Mouse (Mus musculus) spleen, adult 2 months (tissue): ENCODE data around the gene Ajuba. TPM values are rescaled to one million over a fixed set of nuclear protein-coding genes. Genes with fewer than 3 reads are reported as not detected.

ENCODE experiments used
- DNase-seq, 2 experiments: peaks; one replicate each; pipeline versions ENCODE4 v3.0.0 to v3.0.0-alpha.2; 2012 to 2021; ENCODE audit warnings: low spot score in 2 of 2, low read depth in 1 of 2
- H3K27ac ChIP-seq: fragments of 200-500 bp; 2 replicates; pipeline ENCODE4 v1.5.1; 2012; ENCODE audit warnings: low read length, inconsistent platforms; ENCODE audit not compliant: insufficient read depth
- H3K27me3 ChIP-seq: fragments of 200-500 bp; 2 replicates; pipeline ENCODE4 v1.6.1; 2012; ENCODE audit warnings: mild to moderate bottlenecking, moderate library complexity, low read length, inconsistent platforms; ENCODE audit not compliant: control insufficient read depth, insufficient read depth
- H3K36me3 ChIP-seq: fragments of 200-500 bp; 2 replicates; pipeline ENCODE4 v1.6.1; 2012; ENCODE audit warnings: mild to moderate bottlenecking, low read length, inconsistent platforms; ENCODE audit not compliant: control insufficient read depth, insufficient read depth
- H3K4me1 ChIP-seq: fragments of 200-500 bp; 2 replicates; pipeline ENCODE4 v1.6.1; 2011; ENCODE audit warnings: inconsistent platforms; ENCODE audit not compliant: control insufficient read depth, insufficient read depth, insufficient read length
- H3K4me3 ChIP-seq: fragments of 200-500 bp; 2 replicates; pipeline ENCODE4 v1.5.1; 2011; ENCODE audit warnings: mild to moderate bottlenecking, inconsistent platforms; ENCODE audit not compliant: insufficient read depth, insufficient read length; ENCODE audit errors: extremely low read depth
- CTCF ChIP-seq: fragments of 200-500 bp; IDR thresholded peaks from 2 replicates; pipeline ENCODE4 v1.5.1; 2011; ENCODE audit warnings: mild to moderate bottlenecking, inconsistent platforms; ENCODE audit not compliant: insufficient read depth, insufficient read length, insufficient replicate concordance; ENCODE audit errors: extremely low read depth
- POLR2A ChIP-seq: fragments of 200-500 bp; IDR thresholded peaks from 2 replicates; pipeline ENCODE4 v1.6.1; 2011; ENCODE audit warnings: low read depth, low read length, inconsistent platforms
- WGBS: fragments of 180-500 bp; shearing (Covaris S2); methylation state at CpG from one replicate; pipeline ENCODE4 v1.1.7; 2018; 5-methylcytosine and 5-hydroxymethylcytosine counted together
- polyA plus RNA-seq: library from polyadenylated mRNA; depleted of rRNA; stranded (reverse); fragments of >200 nt; gene quantifications from 2 replicates; pipeline ENCODE4 v1.2.3, GENCODE M21; 2012

The Ajuba gene
- polyA plus RNA-seq, 1 experiment = 3.0 TPM

DNA sequence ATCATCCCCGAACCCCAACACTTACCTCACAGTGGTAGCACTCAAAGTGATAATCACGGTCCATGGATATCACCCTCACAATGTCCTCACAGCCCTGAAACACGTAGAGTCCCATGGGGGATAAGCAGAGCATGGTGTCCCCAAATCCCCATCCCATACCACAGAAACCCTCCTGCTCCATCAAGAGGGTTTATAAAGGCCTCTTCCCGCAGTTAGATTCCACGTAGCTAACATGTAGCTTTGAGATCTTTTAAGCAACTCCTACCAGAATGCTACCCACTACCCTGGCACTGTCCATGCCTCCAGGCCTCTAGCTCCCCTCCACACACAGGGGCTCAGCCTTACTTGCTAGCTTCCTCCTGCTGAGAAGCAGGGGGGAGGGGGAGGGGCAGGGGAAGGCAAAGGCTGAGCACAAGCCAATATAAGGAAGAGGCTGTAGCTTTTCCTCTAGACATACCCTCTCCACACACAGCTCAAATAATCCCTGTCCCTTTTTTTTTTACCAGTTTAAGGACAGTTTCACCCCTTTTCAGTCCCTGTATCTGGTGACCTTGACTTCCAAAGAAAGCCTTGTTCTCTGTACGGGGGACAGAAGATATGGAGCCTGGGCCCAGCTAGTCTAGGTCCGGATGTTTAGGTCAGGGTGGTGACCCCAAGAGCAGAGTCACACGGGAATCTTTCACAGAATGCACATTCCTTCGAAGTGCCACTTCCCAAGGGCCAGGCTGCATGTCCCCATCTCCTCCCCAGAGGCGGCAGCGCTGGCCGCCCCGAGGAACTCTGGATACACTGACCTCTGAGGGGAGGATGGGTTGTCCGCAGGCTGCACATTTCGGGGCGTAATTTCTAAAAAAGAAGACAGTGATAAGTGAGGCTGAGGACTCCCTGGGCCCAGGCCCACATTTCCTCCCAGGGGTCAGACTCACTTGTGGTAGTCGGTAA, 7.6 kb downstream of the Ajuba start:
- TF ChIP-seq CTCF (no peak), POLR2A (no peak)
- H3K4me3 ChIP-seq = no peak overlapping the region
- H3K27ac ChIP-seq = no peak overlapping the region
- WGBS = 82% methylated on average over 17 of the region's 17 CpGs
- no peaks in the 10 kb centered on the region for H3K27me3 ChIP-seq
- no peaks in the 10 kb centered on the region for H3K36me3 ChIP-seq
- no peaks in the 10 kb centered on the region for H3K4me1 ChIP-seq
- DNase-seq = no peak

DNA sequence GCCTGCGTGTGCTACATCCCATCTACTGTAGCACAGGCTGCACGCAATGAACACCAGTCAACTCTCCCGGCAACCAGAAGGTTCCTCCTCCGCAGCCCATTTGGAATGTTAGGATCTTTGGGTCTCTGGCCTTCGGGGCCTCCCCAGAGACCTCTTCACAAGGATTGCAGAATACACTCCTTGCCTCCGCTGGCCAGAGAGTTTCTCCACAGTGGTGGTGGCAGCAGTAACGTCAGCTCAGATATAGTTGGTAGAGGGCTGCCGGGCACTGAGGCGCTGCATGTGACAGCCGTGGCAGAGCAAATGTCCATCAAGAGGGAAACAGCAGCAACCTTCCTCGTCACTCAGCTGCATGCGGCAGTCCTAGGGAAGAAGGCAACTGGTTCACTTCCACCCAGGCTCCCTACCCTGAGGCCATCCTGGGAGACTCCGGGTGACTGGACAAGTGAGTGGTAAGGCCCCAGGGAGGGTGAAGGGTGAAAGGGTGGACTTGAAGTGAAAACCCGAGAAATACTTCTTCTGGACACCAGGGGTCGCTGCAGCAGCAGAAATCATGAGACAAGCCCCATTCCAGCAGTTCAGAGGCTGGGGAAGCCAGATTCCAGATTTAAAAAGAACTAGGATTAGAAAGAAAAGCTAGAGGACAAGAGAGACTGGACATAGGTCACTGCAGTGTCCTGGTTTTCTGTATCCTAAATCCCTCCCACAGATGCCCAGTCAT, 8.5 kb downstream of the Ajuba start:
- Histone ChIP-seq H3K27me3 (no peaks in the 10 kb centered on the region), H3K36me3 (no peaks in the 10 kb centered on the region), H3K4me1 (no peaks in the 10 kb centered on the region), H3K27ac (no peak overlapping the region), H3K4me3 (no peak overlapping the region)
- WGBS = 70% methylated on average over 15 of the region's 15 CpGs
- DNase-seq = peak; percentile 45 to 57
- TF ChIP-seq CTCF (peak; percentile 61; the same call in 1 of the 2 replicates), POLR2A (no peak)

DNA sequence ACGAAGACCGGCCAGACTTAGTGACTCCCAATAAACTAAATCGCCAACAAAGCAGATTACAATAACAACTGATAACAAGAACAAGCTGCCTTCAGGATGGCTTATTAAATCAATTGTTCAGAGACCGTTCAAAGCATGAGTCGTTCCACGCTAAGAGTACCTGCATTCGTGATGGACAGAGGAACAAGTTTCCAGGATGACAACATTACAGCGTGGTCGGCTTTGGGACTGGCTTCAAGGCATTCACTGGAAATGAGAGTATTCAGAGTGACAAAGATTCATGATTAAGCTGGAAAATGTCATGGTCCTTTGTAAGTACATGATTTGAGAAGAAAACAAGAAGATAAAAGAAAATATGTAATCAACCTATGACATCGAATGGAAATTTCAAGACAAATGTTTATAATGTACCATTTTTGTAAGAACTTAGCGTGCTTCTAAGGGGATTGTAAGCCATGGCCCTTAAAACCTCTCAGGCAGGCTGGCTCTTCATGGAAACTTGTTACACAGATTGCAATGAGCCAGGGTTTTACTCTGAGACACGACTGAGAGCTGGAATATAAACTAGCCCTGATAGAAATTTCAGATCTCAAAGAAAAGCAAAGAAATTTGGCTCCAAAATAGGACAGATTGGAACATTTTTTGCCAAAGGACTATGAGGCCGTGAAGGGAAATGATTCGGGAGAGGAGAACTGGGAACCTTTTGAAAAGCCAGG, 16.7 kb downstream of the Ajuba start:
- DNase-seq = no peak
- 90% methylated on average over 14 of the region's 14 CpGs for WGBS
- H3K4me1 ChIP-seq = no peaks in the 10 kb centered on the region
- no peaks in the 10 kb centered on the region for H3K36me3 ChIP-seq
- no peak overlapping the region for H3K27ac ChIP-seq
- H3K27me3 ChIP-seq = no peaks in the 10 kb centered on the region
- H3K4me3 ChIP-seq = no peak overlapping the region
- no peak for TF ChIP-seq CTCF
- no peak for TF ChIP-seq POLR2A

DNA sequence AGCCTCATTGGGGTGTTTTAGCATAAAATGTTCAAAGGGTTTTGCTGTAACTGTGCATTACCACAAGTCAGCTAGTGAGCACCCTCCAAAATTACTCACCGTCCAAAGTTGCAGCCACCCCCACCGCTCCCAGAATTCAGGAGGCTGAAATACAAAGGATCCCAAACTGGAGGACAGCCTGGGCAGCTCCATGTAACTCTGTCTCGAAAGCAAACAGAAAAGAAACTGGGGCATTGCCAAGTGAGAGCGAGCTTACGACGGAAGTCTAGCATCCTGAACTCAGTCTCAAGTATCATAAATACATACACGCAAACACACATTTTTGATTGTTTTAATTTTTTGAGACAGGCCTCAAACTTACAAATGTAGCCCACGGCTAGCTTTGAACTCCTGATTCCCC, 20.0 kb downstream of the Ajuba start:
- no peak for DNase-seq
- TF ChIP-seq CTCF (no peak), POLR2A (no peak)
- no peaks in the 10 kb centered on the region for H3K27me3 ChIP-seq
- H3K4me1 ChIP-seq = peaks cover 3% of the 10 kb centered on the region
- 91% methylated on average over 8 of the region's 8 CpGs for WGBS
- no peaks in the 10 kb centered on the region for H3K36me3 ChIP-seq
- no peak overlapping the region for H3K4me3 ChIP-seq
- no peak overlapping the region for H3K27ac ChIP-seq

DNA sequence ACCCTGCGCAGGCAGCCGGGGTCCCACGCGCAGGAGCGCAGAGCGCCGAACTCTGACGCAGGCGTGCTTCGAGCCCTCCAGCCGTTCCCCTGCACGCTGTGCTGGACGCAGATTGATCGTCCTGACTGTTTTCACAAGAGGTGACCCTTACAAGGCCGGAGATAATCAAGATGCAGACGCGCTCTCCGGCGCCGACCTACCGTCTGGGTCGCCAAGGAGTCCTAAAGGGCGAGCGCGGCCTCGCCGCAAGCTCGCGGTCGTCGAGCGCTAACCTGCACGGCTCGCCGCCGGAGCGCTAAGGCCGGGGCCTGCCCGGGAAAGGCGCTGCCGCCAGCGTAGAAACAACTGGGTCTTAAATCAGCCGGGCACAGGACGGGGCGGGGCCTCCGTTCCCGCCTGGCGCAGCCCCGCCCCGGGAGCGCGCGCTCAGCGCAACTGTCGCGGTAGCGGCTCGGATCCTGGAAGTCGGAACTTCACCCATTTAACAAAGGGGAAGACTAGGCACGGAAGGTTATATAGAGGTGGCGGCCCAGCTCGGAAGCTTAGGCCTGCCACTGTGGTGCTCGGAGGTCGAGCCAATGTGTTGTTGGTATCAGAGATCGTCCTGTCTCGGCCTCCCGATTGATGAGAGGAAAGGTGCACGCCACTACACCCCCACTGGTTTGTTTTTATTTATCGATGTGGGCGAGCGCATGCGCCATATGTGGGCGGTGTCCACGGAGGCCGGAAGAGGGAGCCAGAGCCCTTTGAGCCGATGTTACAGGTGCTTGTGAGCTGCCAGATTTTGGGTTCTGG, 23.2 kb downstream of the Ajuba start, which contains the start of gene Haus4:
Gene Haus4 (minus strand): TSS at position 642 of the 795 bp plus-strand sequence.
- WGBS = under 1% methylated on average over 76 of the region's 76 CpGs
- DNase-seq = peak; percentile 70 to 83
- Histone ChIP-seq H3K27ac (peak within 1 kb of the TSS; percentile 86), H3K4me1 (peaks cover 3% of the 10 kb centered on the region), H3K27me3 (no peaks in the 10 kb centered on the region), H3K36me3 (peaks cover 8% of the 10 kb centered on the region), H3K4me3 (peak within 1 kb of the TSS; percentile 92)
- TF ChIP-seq CTCF (peak; percentile 49), POLR2A (peak; percentile 58)
